Mouse (Mus musculus) left cerebral cortex, adult 2 months (tissue): Measurements from ENCODE around the gene Oscar. TPM values are rescaled to one million over a fixed set of nuclear protein-coding genes. Genes with fewer than 3 reads are reported as not detected.

Experiments used
- DNase-seq, 2 experiments: peaks; one replicate each; pipeline ENCODE4 v3.0.0; 2021 to 2022; ENCODE audit warnings: low spot score in 2 of 2, mixed read lengths in 1 of 2; ENCODE audit errors: extremely low spot score in 1 of 2
- H3K27ac ChIP-seq: fragments of 200-600 bp; 2 replicates; pipeline ENCODE4 v1.8.1; 2022
- H3K4me3 ChIP-seq: fragments of 200-600 bp; 2 replicates; pipeline ENCODE4 v1.8.1; 2022
- CTCF ChIP-seq: fragments of 200-600 bp; IDR thresholded peaks from 2 replicates; pipeline ENCODE4 v1.8.1; 2022; ENCODE audit warnings: antibody characterized with exemption, mild to moderate bottlenecking, moderate library complexity
- intact Hi-C: fragments of 180-260 bp; cut with DNase I; formaldehyde crosslinking; loops from one replicate; pipeline ENCODE4 v1.15.1; 2025
- total RNA-seq, 2 experiments: library from RNA; stranded (reverse); gene quantifications; 2 replicates each; pipeline ENCODE4 v1.2.3; 2021

The Oscar gene
- total RNA-seq, 2 experiments from 2014 or later = 0.93 to 1.4 TPM

GRCm38 (mm10) chr7:3643843-3644242 is 27.9 kb upstream of the Oscar start:
- no peak overlapping the region; the same call in 1 of the 2 replicates for H3K27ac ChIP-seq
- TF ChIP-seq CTCF = no peak
- intact Hi-C loops = loop anchor here (10.0 kb wide), 1 partner anchor 1421 kb away; the partner anchor contains the start of gene U2af2

GRCm38 (mm10) chr7:3643412-3643811 is 27.5 kb upstream of the Oscar start:
- no peak for TF ChIP-seq CTCF
- intact Hi-C loops = loop anchor here (10.0 kb wide), 1 partner anchor 1421 kb away; the partner anchor contains the start of gene U2af2
- H3K4me3 ChIP-seq = no peak overlapping the region

More at GRCm38 (mm10) chr7:3643843-3644242, 27.9 kb upstream of the Oscar start:
- DNase-seq = no peak
- peak overlapping the region; percentile 45 for H3K4me3 ChIP-seq

GRCm38 (mm10) chr7:3630478-3630815 is 14.5 kb upstream of the Oscar start:
- intact Hi-C loops = no loop called here
- DNase-seq = no peak
- H3K27ac ChIP-seq = no peak overlapping the region
- H3K4me3 ChIP-seq = peak overlapping the region; percentile 61
- no peak for TF ChIP-seq CTCF

More at GRCm38 (mm10) chr7:3643412-3643811, 27.5 kb upstream of the Oscar start:
- DNase-seq = no peak
- no peak overlapping the region for H3K27ac ChIP-seq

- intact Hi-C loops = loop anchor here (1.0 kb wide), 1 partner anchor 13 kb away; the partner anchor contains the start of gene Ndufa3
- Histone ChIP-seq H3K4me3 (peak within 1 kb of the TSS; percentile 61), H3K27ac (peak within 1 kb of the TSS; percentile 97)
- DNase-seq = peak; percentile 93 to 94
- TF ChIP-seq CTCF = no peak
Measured at GRCm38 (mm10) chr7:3629543-3630477, 13.9 kb upstream of the Oscar start, which contains the start of the genes Tfpt and Prpf31. TSS of gene Tfpt (minus strand) at chr7:3629929. TSS of gene Prpf31 (plus strand) at chr7:3629985.

- intact Hi-C loops = loop anchor here (1.0 kb wide), 1 partner anchor 12 kb away; the partner anchor contains the start of gene Ndufa3
- no peak for DNase-seq
- Histone ChIP-seq H3K27ac (peak overlapping the region; percentile 97), H3K4me3 (peak overlapping the region; percentile 61)
- TF ChIP-seq CTCF = no peak
Measured at GRCm38 (mm10) chr7:3629030-3629429, 13.1 kb upstream of the Oscar start.

- TF ChIP-seq CTCF = no peak
- H3K27ac ChIP-seq = peak within 1 kb of the TSS; percentile 90
- peak within 1 kb of the TSS; percentile 90 for H3K4me3 ChIP-seq
- intact Hi-C loops = loop anchor here (1.0 kb wide), 1 partner anchor 12 kb away; the partner anchor contains the start of genes Prpf31 and Tfpt
- peak; percentile 83 to 89 for DNase-seq
Measured at GRCm38 (mm10) chr7:3617242-3617995, 1.5 kb upstream of the Oscar start, which contains the start of gene Ndufa3. TSS of gene Ndufa3 (plus strand) at chr7:3617373.

GRCm38 (mm10) chr7:3616389-3617241 is 658 bp upstream of the Oscar start:
- intact Hi-C loops = loop anchor here (1.0 kb wide), 1 partner anchor 13 kb away; the partner anchor contains the start of genes Prpf31 and Tfpt
- no peak overlapping the region for H3K27ac ChIP-seq
- H3K4me3 ChIP-seq = peak overlapping the region; percentile 90
- DNase-seq = peak; percentile 33 to 41
- peak; percentile 65 for TF ChIP-seq CTCF

- Histone ChIP-seq H3K4me3 (no peak overlapping the region), H3K27ac (no peak overlapping the region)
- no peak for DNase-seq
- TF ChIP-seq CTCF = no peak
- intact Hi-C loops = no loop called here
Measured at GRCm38 (mm10) chr7:3614021-3614420, 1.9 kb downstream of the Oscar start.

GRCm38 (mm10) chr7:3611006-3611405 is 5.0 kb downstream of the Oscar start:
- intact Hi-C loops = no loop called here
- no peak for DNase-seq
- no peak overlapping the region for H3K4me3 ChIP-seq
- TF ChIP-seq CTCF = no peak
- no peak overlapping the region for H3K27ac ChIP-seq

- no peak overlapping the region for H3K4me3 ChIP-seq
- intact Hi-C loops = no loop called here
- no peak for DNase-seq
- H3K27ac ChIP-seq = no peak overlapping the region
- no peak for TF ChIP-seq CTCF
Measured at GRCm38 (mm10) chr7:3610437-3610836, 5.5 kb downstream of the Oscar start.

- TF ChIP-seq CTCF = no peak
- DNase-seq = no peak
- no peak overlapping the region for H3K4me3 ChIP-seq
- H3K27ac ChIP-seq = no peak overlapping the region
- intact Hi-C loops = no loop called here
Measured at GRCm38 (mm10) chr7:3609082-3609481, 6.9 kb downstream of the Oscar start.
